Mouse (Mus musculus): ENCODE results near the gene Kcnq2.

Kcnq2 gene

DNA sequence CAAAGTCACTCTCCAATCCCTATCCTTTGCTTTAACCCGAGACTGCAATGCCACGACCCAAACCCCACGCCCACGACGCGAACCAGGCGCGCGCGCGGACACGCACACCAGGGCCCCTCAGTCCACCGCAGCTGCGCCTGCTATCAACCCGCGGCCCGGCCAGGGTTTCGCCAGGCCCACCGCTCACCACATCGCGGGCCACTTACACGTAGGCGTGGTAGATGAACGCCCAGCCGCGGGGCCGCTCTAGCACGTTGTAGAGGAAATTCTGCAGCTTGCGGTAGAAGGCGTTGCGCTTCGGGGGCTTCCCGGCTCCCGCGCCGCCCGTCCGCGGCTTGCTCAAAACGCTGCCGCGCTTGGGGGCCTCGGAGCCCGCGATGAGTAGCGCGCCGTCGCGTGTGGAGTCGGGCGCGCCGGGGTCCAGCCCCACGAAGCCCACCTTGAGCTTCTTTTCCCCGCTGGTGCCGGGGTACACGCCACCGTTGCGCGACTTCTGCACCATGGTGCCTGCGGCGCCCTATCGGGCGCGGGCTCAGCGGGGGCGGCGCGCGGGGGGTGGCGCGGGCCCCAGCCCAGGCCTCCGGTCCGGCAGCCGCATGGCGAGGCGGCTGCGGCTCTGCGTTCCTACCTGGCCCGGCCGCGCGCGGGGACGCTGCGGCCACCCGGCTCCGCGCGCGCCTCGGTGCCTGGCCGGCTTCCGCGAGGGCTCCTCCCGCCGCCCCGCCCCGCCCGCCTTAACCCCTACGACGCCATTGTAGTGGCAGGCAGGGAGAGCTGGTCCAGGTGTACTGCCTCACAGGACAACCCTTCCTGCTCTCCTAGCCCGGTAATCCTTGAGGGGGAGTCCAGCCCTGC lies at the start of gene Kcnq2:
Gene Kcnq2, minus strand, starts transcription at position 710 of the 855 bp plus-strand sequence.
- no peak for DNase-seq

DNA sequence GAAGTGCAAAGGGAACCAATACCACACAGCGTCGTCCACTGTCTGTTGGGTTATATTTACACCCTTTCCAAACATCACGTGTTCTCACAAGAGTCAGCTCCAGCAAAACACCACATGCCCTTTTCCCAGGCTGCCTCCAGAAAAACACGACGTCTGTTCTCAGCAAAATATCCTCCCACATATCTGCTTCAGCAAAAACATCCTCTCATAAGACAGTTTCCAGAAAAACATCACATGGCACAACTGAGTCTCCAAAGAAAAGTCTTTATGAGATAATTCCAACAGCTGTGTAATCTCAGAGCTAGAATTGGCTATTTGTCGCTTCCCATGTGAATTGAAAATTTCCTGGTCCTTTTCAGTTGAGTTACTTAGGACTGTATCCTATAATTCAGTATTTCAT lies 45.8 kb upstream of the Kcnq2 start:
- DNase-seq, result no peak

DNA sequence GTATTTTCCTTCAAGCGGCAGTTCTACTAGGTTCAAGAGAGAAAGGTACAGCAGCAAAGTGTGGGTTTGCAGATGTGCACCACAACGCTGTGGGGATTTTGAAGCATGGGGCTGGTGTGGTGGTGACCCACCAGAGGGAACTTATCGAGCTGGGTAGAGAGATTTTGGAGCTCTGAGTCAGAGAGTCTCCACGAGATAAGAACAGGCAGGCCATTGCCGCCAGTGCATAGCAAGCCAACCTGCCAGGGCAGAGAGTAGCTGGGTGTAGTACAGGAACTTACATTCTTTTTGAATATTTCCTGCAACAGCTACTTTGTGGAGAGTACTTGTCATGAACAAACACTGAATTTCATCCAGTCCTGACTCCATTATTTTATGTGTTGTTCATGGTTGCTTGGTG lies 43.4 kb upstream of the Kcnq2 start:
- DNase-seq, result no peak

DNA sequence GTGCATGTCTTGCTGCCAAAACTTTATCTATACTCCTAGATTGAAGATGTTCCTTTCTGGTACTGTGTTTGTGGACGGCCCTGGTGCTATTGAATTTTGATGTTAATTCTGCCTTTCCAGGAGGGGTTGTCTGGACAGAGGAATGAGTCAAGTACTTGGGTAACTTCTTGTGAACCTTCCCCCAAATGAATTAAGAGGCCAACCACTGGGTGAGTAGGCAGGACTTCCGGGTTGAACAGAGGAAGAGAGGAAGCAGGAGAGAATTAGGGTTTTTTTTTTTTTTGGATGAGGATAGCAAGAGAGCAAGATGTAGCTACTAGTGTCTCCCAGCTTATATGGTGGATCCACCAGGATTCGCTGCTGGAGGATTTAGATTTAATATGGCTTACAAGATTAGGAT lies 42.9 kb upstream of the Kcnq2 start:
- no peak for DNase-seq

- DNase-seq, result no peak
Measured at GRCm38 (mm10) chr2:181174646-181175045, 39.5 kb upstream of the Kcnq2 start.

DNA sequence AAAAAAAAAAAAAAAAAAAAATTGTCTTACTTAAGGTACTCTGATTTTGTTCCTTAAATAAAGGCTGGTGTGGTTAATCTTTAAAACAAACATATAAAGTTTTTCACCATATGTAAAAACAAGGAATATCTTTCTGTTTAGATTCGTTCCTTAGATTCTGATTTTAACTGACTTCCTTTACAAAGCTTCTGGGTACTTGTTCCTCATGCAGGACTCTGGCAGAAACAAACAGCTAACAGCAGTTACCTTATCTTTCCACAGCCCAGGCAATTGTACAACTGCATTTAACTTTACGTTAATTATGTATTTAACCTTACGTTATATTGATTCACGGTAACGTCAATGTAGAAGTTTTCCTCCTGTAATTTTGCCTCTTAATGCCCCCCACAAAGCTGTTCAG lies 31.4 kb upstream of the Kcnq2 start:
- DNase-seq, result no peak

DNA sequence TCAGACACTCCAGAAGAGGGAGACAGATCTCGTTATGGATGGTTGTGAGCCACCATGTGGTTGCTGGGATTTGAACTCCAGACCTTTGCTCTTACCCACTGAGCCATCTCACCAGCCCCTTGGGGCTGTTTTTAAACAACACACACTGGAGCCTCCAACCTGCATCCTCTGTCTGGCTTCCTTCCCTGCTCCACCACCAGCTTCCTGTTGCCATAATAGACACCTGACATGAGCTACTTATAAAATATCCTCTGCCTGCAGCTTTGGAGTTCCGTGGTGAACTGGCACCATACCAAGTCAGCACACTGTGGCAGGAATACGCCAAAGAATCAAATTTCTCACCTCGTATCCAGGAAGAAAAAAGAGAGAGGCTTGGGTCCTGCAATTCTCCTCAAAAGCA lies 25.7 kb upstream of the Kcnq2 start:
- no peak for DNase-seq

- DNase-seq, result no peak
Measured at GRCm38 (mm10) chr2:181159771-181160170, 24.7 kb upstream of the Kcnq2 start.

DNA sequence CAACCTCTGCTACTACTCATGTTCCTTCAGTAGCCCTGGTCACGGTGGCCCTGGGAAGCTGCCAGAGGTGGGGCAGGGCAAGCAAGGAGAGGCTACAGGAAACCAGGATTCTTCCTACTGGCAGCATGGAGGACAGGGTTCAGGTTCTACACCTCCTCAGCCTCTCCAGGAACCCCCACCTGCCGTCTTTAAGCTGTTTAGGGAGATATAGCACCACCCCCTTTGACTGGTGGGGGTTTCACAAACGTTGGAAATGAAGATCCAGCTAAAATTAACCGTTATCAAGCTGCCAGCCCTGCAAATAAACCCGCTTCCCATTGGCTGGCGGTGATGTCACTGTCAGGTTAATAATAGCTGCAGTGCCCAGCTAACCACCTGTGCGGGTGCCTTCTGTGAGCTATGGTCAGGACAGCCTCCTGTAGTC lies 24.0 kb upstream of the Kcnq2 start:
- DNase-seq, result no peak

DNA sequence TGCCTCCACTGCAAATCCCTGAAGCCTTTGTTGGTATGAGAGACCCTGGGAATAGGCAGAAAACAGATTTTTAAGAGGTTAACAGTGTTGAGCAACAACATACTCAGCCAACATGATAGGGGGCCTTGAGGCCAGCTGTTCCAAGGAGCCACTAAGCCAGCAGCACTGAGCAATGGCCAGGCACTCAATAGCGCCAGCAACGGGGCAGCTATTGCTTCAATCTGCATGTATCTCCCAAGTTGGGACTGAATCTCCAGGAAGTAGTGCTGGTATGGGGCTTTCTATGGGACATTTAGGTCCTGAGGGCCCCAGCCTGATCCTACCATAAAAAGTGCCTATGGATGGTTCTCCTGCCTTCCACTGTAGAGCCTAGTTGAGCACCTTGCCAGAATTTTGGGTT lies 23.4 kb upstream of the Kcnq2 start:
- DNase-seq, result no peak

GRCm38 (mm10) chr2:181157716-181158302 lies 22.7 kb upstream of the Kcnq2 start:
- DNase-seq, result no peak

GRCm38 (mm10) chr2:181157180-181157579 lies 22.1 kb upstream of the Kcnq2 start:
- DNase-seq, result no peak

GRCm38 (mm10) chr2:181156248-181157121 lies 21.4 kb upstream of the Kcnq2 start, which contains the start of gene Eef1a2:
Eef1a2 (minus strand) TSS chr2:181157014.
- no peak for DNase-seq

DNA sequence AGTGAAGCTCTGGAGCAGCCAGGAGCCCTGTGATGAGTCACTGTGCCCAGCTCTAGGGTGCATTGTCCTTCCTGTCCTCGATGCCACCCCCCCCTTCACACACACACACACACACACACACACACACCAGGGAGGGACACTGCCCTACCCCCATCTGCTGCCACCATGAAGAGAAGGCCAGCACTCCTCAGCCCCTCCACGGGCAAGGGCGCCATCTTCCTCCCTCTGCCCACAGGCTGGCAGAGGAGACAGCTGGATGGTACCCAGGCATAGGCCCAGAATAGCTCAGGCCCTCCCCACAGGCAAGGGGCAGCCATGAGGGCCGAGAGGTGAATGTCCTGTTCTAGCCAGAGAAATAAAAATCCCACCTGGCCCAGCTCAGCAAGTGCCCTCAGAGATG lies 20.7 kb upstream of the Kcnq2 start:
- DNase-seq, result no peak

- no peak for DNase-seq
Measured at GRCm38 (mm10) chr2:181154831-181155415, 19.8 kb upstream of the Kcnq2 start.

DNA sequence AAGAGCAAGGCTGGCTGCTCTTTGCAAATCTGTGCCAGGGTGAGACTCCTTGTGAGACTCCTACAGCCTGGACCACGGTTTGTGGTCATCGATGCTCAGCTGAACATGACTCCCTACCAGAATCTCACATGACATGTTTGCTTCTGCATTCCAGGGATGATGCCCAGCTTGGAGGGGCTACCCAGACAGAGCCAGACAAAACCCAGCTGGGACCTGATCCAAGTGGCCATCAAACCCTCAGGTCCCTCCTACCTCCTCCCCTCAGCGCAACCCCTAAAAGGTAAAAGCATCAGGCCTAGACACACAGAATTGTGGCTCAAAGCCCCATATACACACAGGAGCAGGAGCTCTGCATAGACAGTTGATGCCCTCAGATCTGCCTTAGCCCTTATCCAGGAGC lies 19.3 kb upstream of the Kcnq2 start:
- DNase-seq, result no peak

GRCm38 (mm10) chr2:181153837-181154236 lies 18.7 kb upstream of the Kcnq2 start:
- peak; percentile 56 to 59 for DNase-seq

- no peak for DNase-seq
Measured at GRCm38 (mm10) chr2:181153131-181153530, 18.0 kb upstream of the Kcnq2 start.

- no peak for DNase-seq
Measured at GRCm38 (mm10) chr2:181152701-181153100, 17.6 kb upstream of the Kcnq2 start.

DNA sequence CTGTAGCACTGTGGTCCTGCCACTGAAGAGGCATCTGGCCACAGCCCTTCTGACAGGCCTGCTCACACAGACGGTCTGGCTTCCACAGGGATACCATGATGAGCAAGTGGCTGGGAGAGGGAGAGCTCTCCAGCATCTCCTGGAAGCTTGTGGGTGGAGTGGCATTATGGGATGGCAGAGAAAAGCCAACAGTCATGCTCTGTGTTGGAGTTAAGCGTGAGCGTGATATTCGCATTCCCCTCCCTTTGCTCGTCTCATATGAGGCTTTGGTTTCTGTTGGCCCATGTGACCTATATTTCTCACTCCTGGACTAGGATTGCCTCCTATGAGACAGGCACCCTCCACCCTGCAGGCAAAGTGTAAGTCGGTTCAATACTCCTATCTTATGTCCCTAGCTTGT lies 15.2 kb upstream of the Kcnq2 start:
- no peak for DNase-seq

DNA sequence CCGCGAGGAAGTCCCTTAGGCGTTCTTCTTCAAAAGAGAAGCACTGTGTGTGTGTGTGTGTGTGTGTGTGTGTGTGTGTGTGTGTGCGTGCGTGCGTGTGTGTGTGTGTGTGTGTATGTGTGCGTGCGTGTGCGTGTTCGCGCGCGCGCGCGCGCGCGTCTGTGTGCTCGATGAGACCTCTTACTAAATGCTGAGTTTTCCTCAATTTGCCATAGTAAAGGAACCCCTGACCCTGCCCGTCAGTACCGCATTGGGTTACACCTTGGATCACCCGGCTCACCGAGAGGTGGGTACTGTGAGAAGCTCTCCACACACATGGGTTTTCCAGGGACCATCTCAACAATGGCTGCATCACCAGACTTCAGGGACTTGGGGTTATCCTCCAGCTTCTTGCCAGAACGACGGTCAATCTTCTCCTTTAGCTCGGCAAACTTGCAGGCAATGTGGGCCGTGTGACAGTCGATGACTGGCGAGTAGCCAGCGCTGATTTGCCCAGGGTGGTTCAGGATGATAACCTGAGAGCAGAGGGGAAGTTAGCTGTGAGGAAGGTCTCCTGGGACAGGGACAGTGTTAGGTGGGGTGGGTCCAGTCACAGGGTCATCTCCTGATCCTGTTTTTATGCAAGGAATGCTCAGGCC lies 13.3 kb upstream of the Kcnq2 start:
- DNase-seq, result no peak

DNA sequence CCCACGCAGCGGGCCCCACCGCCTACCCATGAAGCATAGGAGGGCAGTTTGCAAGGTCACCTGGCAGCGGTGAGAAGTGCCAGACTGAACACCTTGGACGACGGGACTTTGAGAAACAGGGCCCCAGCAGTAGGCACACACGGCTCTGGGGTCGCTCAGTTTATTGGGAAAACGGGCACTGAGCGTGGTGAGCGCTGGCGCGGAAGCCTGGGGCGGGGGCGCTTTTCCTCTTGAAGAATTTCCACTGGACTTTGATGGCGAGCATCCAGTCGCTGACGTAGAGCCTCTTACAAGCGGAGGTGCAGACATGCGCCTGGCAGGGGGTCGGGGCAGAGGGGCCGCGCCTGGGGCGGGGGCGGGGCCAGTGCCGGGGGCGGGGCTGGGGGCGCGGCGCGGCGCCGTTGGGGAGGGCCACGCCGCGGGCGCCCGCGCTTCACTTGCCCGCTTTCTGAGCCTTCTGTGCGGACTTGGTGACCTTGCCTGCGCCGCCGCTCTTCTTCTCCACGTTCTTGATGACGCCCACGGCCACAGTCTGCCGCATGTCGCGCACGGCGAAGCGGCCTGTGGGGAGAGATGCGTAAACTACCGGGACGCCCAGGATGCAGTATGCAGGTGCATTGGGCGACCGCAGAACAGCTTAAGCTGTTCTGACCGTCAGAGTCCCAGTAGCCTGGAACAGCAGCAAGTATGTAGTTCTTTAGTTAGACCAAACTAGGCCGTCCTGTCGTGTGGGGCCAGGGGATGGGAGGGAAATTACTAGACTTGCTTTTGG lies 12.6 kb upstream of the Kcnq2 start:
- DNase-seq, result peak; percentile 7 to 17

Measured in B cell, adult 2 months (primary cell).